Mouse (Mus musculus): ENCODE results near the gene Lman2l.

GRCm38 (mm10) chr1:36437223-36437622 is 7.8 kb downstream of the Lman2l start:
- TF ChIP-seq FLI1 (IDR thresholded peaks at IDR 0.05; ENCODE audit: low read length) (no peak), GATA1 (IDR thresholded peaks at IDR 0.05; ENCODE audit: borderline replicate concordance, low read length) (no peak)

Measured in megakaryocyte, embryonic 14.5 days (primary cell).